In genomic region chr6:143831246-143831645, GRCm38 (mm10) we compare ENCODE assay signal across 30 mouse cellular contexts.
"Had no signal": no experiment of that assay in that cellular context is flagged by ENCODE, and none has a peak within 500 bp of the region (broad histone marks: within the 10 kb centered on the region; RNA-seq: fewer than 3 reads in every experiment).

No protein-coding gene starts in this region.

- ATAC-seq: liver, embryonic 12.5 days; liver, postnatal 0 days; lung, postnatal 0 days; midbrain, embryonic 13.5 days; midbrain, embryonic 15.5 days; midbrain, embryonic 16.5 days had no signal

- H3K4me3 ChIP-seq: limb, embryonic 12.5 days; limb, embryonic 13.5 days; limb, embryonic 15.5 days; liver, embryonic 12.5 days; liver, embryonic 13.5 days; liver, embryonic 15.5 days; lung, embryonic 15.5 days; megakaryocyte, embryonic 14.5 days; midbrain, embryonic 12.5 days; midbrain, embryonic 13.5 days; midbrain, embryonic 15.5 days; myocyte; neural tube, embryonic 12.5 days; neural tube, embryonic 13.5 days had no signal

- H3K27ac ChIP-seq: limb, embryonic 12.5 days; limb, embryonic 13.5 days; limb, embryonic 15.5 days; liver, embryonic 12.5 days; liver, embryonic 13.5 days; liver, embryonic 14.5 days; liver, embryonic 15.5 days; lung, embryonic 15.5 days; macrophage; midbrain, embryonic 12.5 days; midbrain, embryonic 13.5 days; midbrain, embryonic 15.5 days; neural tube, embryonic 12.5 days; neural tube, embryonic 13.5 days had no signal

- H3K27me3 ChIP-seq: liver, embryonic 12.5 days; liver, embryonic 13.5 days; liver, embryonic 15.5 days; lung, embryonic 15.5 days; megakaryocyte, embryonic 14.5 days; midbrain, embryonic 12.5 days; midbrain, embryonic 13.5 days; midbrain, embryonic 15.5 days; neural tube, embryonic 12.5 days; neural tube, embryonic 13.5 days had no signal

- H3K9me3 ChIP-seq: limb, embryonic 12.5 days; limb, embryonic 13.5 days; limb, embryonic 15.5 days; liver, embryonic 12.5 days; liver, embryonic 13.5 days; liver, embryonic 15.5 days; lung, embryonic 15.5 days; midbrain, embryonic 12.5 days; midbrain, embryonic 13.5 days; midbrain, embryonic 15.5 days; neural tube, embryonic 12.5 days; neural tube, embryonic 13.5 days had no signal

- H3K4me1 ChIP-seq: limb, embryonic 15.5 days; midbrain, embryonic 12.5 days; midbrain, embryonic 13.5 days; midbrain, embryonic 15.5 days; neural tube, embryonic 12.5 days; neural tube, embryonic 13.5 days had no signal

- DNase-seq: left cerebral cortex, postnatal 4 days; liver; liver, embryonic 13.5 days; liver, postnatal 0 days; lung, adult 18-20 months; lung, adult 2 months; lung, embryonic 14.5 days; lung, postnatal 10 days; lung, postnatal 14 days; lung, postnatal 36 days; lung, postnatal 4 days; midbrain, embryonic 14.5 days had no signal

- H3K4me2 ChIP-seq: limb, embryonic 12.5 days; limb, embryonic 13.5 days; limb, embryonic 15.5 days; liver, embryonic 11.5 days; liver, embryonic 12.5 days; liver, embryonic 13.5 days; liver, embryonic 15.5 days; lung, embryonic 14.5 days; lung, embryonic 15.5 days; midbrain, embryonic 12.5 days; midbrain, embryonic 13.5 days; midbrain, embryonic 15.5 days; neural tube, embryonic 12.5 days; neural tube, embryonic 13.5 days had no signal

- H3K9ac ChIP-seq: limb, embryonic 12.5 days; limb, embryonic 13.5 days; limb, embryonic 15.5 days; liver, embryonic 12.5 days; liver, embryonic 13.5 days; liver, embryonic 14.5 days; liver, embryonic 15.5 days; liver, postnatal 0 days; lung, embryonic 14.5 days; lung, embryonic 15.5 days; midbrain, embryonic 12.5 days; midbrain, embryonic 13.5 days; midbrain, embryonic 15.5 days; neural tube, embryonic 12.5 days; neural tube, embryonic 13.5 days had no signal

- H3K36me3 ChIP-seq: liver, embryonic 13.5 days; liver, embryonic 15.5 days; lung, embryonic 15.5 days; midbrain, embryonic 15.5 days had no signal
